Mouse (Mus musculus) large intestine, adult 2 months (tissue): Measurements from ENCODE around the gene Meiob. TPM values are rescaled to one million over a fixed set of nuclear protein-coding genes. Genes with fewer than 3 reads are reported as not detected.

ENCODE experiments used
- DNase-seq: peaks from one replicate; pipeline ENCODE4 v3.0.0-alpha.2; 2012; ENCODE audit warnings: low read depth, low spot score
- WGBS: fragments of 180-500 bp; shearing (Covaris S2); methylation state at CpG from one replicate; pipeline ENCODE4 v1.1.7; 2018; 5-methylcytosine and 5-hydroxymethylcytosine counted together
- polyA plus RNA-seq: library from polyadenylated mRNA; depleted of rRNA; stranded (reverse); fragments of >200 nt; gene quantifications from 2 replicates; pipeline ENCODE4 v1.2.3, GENCODE M21; 2012; rRNA removed

The Meiob gene
- 0.05 TPM in 1 of 2 replicates, not detected in the other for polyA plus RNA-seq

DNA sequence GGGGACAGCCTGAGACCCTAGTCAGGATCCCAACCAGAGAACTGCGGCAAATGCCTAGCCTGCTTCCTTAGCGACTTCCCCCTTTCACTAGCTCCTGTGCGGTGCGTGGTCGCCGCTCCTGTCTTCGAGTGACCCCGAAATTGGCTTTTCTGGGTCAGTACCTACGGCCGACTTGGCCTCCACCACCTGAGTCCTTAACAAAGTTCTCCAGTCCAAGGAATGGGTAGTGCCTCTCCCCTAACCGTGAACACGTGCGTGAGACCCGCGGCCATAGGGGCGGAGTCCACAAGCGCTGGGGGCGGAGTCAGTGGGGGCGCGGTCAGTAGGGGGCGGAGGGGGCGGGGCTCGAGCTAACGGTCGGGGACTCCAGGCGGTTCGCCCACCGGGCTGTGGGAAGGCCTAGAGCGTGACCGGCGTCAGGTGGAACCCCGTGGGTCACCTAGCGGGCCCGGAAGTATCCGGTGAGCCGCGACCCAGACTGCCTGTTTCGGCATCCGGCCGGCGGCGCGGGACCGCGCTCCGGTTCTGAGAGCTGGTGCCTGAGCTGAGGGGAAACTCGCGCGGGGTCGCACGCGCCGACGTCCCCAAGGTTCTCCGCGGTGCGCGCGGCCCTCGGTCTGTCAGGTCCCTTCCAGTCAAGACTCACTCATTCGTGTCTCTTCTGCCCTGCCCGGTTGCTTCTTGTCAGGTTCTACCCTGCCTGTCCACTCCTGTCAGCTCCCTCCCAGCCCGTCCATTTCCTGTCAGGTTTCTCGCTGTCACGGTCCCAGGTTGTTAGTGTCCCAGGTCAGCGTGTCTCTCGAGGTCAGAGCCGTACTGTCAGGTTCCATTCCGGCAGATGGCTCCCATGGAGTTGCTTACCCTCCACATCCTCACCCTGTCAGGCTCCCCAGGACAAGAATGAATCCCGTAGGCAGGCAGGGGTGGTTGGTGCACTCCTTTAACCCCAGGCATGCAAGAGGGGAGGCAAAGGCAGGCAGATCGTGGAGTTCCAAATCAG is at the start of gene Meiob:
Meiob (plus strand) TSS at position 338 of the 1,000 bp plus-strand sequence.
- 1% methylated on average over 71 of the region's 71 CpGs for WGBS
- no peak for DNase-seq

- DNase-seq, result no peak
- 95% methylated on average over 1 of the region's 1 CpGs for WGBS
Observed at GRCm38 (mm10) chr17:24757394-24757793, 46.7 kb upstream of the Meiob start.

- no peak for DNase-seq
- WGBS, result 51% methylated on average over 5 of the region's 5 CpGs
Observed at GRCm38 (mm10) chr17:24761121-24761520, 43.0 kb upstream of the Meiob start.

DNA sequence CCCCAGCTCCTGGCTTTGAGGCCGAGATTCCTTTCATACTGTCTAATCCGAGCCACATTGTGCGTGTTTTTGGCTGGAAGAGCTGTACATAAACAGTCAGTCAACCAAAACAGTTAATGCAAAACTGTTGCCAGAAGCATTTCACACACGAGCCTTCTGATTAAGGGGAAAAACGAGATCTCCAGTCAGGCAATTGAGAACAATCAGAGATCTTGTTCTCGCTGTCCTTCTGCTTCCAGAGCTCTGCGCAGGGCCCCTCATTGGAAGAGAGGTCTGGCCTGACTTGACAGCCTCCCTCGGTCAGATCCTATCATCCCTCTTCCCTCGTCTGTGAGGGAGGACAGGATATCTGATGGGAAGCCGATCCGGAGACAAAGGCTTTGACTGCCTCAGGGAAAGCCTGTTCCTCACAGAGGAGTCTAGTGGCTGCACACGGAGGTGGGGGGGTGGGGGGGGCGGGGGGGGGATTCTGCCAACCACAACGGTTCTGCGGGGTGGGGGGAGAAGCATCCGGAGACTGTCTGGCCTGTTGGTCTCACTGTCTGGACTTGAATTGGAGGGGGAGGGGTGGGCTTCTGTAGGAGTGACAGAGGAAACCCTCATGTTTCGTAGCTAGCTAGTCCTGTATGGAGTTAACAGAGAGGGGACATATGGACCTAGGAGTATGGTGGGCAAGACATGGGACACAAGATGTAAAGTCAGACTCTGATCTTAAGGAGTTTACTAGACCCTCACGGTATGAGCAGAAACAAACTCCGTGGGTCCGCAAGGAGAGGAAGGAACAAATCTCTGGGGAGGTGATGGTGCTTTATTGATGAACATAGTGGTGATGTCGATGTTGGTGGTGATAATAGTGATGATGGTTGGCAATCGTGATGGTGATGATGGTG is 38.8 kb upstream of the Meiob start:
- DNase-seq, result no peak
- 51% methylated on average over 22 of the region's 22 CpGs for WGBS

- no peak for DNase-seq
- WGBS, result 25% methylated on average over 12 of the region's 12 CpGs
Observed at GRCm38 (mm10) chr17:24766266-24766875, 37.7 kb upstream of the Meiob start.

DNA sequence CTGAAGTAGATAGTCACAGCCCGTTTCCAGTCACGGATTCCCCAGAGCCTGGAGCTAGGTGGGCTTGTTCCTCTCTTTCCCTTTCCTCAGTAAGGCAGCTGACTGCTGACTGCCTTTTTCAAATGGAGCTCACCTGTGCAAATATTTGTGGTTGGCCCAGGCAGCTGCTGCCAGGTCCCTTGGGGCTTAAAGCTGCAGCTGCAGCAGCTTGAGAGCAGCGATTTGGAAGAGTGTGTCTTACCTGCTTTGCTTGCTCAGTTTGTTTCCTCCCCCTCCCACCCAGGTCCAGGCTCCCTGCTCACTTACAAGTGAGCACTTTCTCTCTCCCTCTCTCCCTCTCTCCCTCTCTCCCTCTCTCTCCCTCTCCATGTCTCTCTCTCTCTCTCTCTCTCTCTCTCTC is 34.9 kb upstream of the Meiob start:
- WGBS, result 15% methylated on average over 3 of the region's 3 CpGs
- DNase-seq, result no peak

DNA sequence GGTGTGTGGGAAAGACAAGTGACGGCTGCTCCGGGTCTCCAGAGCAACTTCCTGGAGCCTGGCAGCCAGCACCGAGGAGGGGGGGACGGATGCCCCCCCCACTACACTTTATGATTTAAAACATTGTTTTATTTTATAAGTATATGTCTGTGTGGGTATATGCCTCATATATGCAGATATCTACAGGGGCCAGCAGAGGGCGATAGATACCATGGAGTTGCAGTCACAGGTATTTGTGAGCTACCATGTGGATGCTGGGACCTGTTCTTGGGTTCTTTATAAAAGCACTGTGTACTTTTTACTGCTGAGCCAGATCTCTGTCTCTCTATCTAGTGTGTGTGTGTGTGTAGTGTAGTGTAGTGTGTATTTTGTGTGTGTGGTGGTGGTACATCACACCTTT is 30.8 kb upstream of the Meiob start:
- DNase-seq, result no peak
- 86% methylated on average over 5 of the region's 5 CpGs for WGBS

DNA sequence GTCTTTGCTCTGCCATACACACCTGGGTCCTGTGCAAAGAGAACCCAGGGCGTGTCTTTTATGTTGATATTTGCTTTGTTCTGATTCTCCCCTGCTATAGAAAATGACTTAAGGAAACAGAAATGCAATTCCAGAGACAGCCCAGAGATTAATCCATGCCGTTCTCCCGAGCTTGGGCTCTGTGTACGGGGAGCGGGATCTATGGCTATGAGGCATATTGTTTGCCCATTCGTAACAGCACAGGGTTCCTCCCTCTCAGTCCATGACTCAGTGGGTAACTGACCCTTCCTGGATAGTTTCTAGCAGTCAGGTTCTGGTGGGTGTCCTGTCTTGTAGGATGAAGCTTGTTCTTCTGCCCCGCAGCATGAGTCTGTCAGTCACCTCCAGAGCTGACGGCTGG is 28.9 kb upstream of the Meiob start:
- 51% methylated on average over 8 of the region's 8 CpGs for WGBS
- no peak for DNase-seq

DNA sequence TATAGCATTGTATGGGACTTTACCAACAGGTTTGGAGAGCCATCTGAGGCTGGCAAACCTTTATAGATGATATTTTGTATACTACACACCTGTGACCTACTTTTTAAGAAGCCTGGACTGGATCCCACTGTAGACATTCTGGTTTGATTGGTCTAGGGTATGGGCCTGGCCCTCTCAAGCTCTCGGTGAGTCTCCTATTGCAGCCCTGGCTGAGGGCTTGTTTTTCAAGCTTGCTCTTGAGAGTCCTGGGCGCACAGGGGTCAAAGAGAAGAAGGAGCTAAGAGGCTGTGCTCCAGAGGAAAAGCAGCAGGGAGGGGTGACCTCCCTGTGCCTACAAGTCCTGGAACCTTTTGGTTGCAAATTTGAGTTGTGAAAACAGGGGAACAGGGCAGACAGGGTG is 27.0 kb upstream of the Meiob start:
- DNase-seq, result no peak
- 50% methylated on average over 2 of the region's 2 CpGs for WGBS

- no peak for DNase-seq
- 80% methylated on average over 2 of the region's 2 CpGs for WGBS
Observed at GRCm38 (mm10) chr17:24780821-24781220, 23.3 kb upstream of the Meiob start.

DNA sequence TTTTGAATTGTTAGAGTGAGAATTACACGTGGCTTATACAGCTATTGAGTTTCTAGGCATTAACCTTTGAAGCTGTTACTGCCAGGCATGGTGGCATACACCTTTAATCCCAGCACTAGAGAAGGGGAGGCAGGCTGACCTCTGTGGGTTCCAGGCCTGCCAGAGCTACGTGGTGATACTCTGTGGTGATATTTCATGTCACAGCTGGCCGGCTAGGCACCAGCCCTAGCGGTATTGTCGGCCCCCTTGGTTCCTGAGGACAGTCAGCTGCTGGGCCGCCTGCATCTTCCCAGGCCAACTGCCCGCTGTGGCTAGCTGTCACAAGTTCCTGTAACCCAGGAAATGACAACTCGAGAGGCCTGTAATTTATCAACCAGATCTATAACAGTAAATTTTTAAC is 11.9 kb upstream of the Meiob start:
- 44% methylated on average over 8 of the region's 8 CpGs for WGBS
- no peak for DNase-seq

DNA sequence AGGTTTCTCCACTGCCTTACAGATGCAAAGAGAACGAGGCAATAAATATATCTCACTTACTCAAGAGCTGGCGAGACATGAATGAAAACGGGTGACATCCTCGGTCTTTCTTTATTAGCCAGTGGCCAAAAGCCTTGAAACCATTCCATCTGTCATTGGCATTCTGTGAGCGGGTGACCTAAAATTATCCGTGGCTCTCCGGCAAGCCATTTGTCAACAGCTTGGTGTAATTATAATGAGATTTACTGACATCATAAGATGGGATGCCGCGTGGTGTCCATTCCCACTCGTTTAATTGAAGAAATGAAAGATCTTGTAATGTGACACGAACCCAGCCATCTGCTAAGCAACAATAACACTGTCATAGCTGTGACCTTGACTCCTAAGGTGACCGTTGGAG is 9.3 kb upstream of the Meiob start:
- WGBS, result 75% methylated on average over 12 of the region's 12 CpGs
- no peak for DNase-seq

DNA sequence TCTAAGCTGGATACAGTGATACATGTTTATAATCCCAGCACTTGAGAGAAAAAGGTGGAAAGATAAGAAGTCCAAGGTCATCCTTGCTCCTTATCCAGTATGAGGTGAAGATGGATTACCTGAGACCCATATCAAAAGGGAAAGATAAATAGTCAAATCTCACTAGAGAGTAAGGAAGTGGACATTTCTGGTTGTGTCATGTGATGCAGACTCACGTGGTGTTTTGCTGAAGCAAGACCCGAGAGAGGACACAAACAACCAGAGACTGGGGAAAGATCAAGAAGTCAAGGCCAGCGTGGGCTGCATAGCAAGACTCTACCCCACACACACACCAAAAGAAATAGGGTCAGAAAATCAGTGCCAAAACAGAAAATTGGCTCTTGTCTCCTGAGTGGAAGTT is 7.1 kb upstream of the Meiob start:
- no peak for DNase-seq
- WGBS, result 44% methylated on average over 3 of the region's 3 CpGs

GRCm38 (mm10) chr17:24798229-24798628 is 5.9 kb upstream of the Meiob start:
- DNase-seq, result no peak
- WGBS, result 64% methylated on average over 9 of the region's 9 CpGs

DNA sequence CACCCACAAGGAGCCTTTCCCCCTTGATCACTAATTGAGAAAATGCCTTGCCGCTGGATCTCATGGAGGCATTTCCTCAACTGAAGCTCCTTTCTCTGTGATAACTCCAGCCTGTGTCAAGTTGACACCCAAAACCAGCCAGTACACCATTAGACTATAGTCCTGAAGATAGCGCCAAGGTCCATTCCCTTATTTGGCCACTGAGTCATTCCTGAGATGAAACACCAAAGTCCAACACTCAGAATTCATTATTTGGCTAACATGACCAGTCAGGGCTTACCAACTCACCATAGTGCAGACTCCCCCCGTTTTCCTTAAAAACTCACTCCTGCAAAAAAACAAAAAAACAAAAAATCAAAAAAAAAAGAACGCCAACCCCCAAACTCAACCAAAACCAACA is 4.6 kb upstream of the Meiob start:
- WGBS, result 74% methylated on average over 4 of the region's 4 CpGs
- DNase-seq, result no peak

DNA sequence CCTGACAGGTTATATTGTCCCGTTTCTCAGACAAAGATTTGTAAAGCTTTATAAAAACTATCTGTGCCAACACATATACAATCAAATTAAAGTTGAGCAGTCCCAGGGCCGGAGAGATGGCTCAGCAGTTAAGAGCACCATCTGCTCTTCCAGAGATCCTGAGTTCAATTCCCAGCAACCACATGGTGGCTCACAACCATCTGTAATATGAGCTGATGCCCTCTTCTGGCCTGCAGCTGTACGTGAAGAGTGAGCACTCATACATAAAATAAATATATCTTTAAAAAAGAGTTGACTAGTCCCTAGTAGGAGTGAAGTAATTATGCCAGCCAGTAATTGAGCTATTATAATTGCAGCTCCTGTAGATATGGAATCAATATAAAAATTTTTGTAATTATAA is 3.6 kb upstream of the Meiob start:
- no peak for DNase-seq

DNA sequence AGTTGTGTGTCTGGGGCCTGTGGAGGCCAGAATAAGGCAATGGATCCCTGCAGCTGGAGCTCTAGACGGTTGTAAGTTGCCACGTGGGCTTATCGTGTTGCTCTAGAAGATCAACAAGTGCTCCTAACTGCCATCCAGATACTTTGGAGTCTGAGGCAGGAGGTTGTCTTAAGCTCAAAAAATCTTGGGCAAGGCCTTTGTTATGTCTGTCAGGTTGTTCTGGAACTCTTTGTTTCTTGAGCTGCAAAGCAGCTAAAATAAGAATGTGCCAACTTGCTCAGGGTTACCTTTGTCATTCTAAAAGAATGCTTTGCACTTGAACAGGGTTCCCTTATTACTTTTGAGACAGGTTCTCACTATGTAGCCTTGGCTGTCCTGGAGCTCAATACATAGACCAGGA is 7.1 kb downstream of the Meiob start:
- DNase-seq, result no peak
- 71% methylated on average over 3 of the region's 3 CpGs for WGBS

More for the DNA sequence above, 3.6 kb upstream of the Meiob start:
- WGBS, result 39% methylated on average over 3 of the region's 3 CpGs

DNA sequence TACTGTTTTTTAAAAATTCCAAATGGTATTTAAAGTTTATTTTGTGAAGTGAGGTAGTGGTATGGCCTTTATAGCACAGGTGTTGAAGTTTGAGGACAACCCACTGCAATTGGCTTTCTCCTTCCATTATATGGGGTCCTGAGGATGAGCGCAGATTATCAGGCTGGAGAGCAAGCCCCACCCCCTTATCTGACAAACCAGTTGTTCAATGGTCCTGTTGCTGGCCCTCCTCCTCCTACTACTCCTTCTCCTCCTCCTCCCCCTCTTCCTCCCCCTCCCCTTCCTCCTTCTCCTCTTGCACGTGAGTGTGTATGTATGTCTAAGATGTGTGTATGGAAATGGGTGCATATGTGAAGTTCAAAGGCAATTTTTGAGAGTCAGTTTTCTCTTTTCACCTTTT is 8.1 kb downstream of the Meiob start:
- 40% methylated on average over 2 of the region's 2 CpGs for WGBS
- no peak for DNase-seq

DNA sequence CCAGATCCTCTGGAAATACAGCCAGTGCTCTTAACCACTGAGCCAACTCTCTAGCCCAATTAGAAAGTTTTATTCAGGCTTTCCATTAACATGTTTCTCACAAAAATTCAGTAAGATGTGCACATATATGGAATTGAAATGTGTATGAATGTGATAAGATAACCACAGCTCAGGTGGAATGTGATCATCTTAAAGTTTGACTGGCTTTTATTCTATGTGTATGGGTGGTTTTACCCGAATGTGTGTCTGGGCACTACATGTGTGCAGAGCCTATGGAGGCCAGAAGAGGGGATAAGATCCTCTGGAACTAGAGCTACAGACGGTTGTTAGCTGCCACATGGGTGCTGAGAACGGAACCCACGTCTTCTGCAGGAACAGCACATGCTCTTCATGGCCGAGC is 11.2 kb downstream of the Meiob start:
- no peak for DNase-seq
- WGBS, result 78% methylated on average over 5 of the region's 5 CpGs

- 32% methylated on average over 1 of the region's 1 CpGs for WGBS
- no peak for DNase-seq
Observed at GRCm38 (mm10) chr17:24817503-24817902, 13.4 kb downstream of the Meiob start.
